Mouse (Mus musculus): Measurements from ENCODE around the gene Trrap.
A peak's percentile ranks its signal among the peaks of the same experiment; 100 is the strongest.
"Not testable (repeated sequence)": the region's sequence is repeated elsewhere in the genome, so short reads cannot be mapped to it uniquely, and the experiment has no call there.

The Trrap gene

GRCm38 (mm10) chr5:144767106-144767798, at the start of gene Trrap:
Gene Trrap (plus strand): TSS chr5:144767732.
- not testable (repeated sequence) for DNase-seq (ENCODE audit: low spot score in 2 of 2)

- DNase-seq (ENCODE audit: low spot score in 2 of 2), result peak; percentile 38 to 44
Observed at GRCm38 (mm10) chr5:144719781-144720180, 47.8 kb upstream of the Trrap start.

GRCm38 (mm10) chr5:144720281-144720680, 47.3 kb upstream of the Trrap start:
- DNase-seq (ENCODE audit: low spot score in 2 of 2), result peak in 1 of 2 experiments; percentile 49

- no peak for DNase-seq (ENCODE audit: low spot score in 2 of 2)
Observed at GRCm38 (mm10) chr5:144724926-144725325, 42.6 kb upstream of the Trrap start.

- DNase-seq (ENCODE audit: low spot score in 2 of 2), result no peak
Observed at GRCm38 (mm10) chr5:144725554-144725953, 42.0 kb upstream of the Trrap start.

GRCm38 (mm10) chr5:144727119-144727518, 40.4 kb upstream of the Trrap start:
- peak; percentile 87 to 90 for DNase-seq (ENCODE audit: low spot score in 2 of 2)

GRCm38 (mm10) chr5:144728237-144728636, 39.3 kb upstream of the Trrap start:
- DNase-seq (ENCODE audit: low spot score in 2 of 2), result no peak

- no peak for DNase-seq (ENCODE audit: low spot score in 2 of 2)
Observed at GRCm38 (mm10) chr5:144729216-144729615, 38.3 kb upstream of the Trrap start.

- DNase-seq (ENCODE audit: low spot score in 2 of 2), result peak; percentile 81 to 90
Observed at GRCm38 (mm10) chr5:144733953-144734352, 33.6 kb upstream of the Trrap start.

GRCm38 (mm10) chr5:144734949-144735348, 32.6 kb upstream of the Trrap start:
- peak; percentile 86 to 89 for DNase-seq (ENCODE audit: low spot score in 2 of 2)

GRCm38 (mm10) chr5:144737101-144737500, 30.4 kb upstream of the Trrap start:
- DNase-seq (ENCODE audit: low spot score in 2 of 2), result no peak

GRCm38 (mm10) chr5:144752432-144752831, 15.1 kb upstream of the Trrap start:
- no peak for DNase-seq (ENCODE audit: low spot score in 2 of 2)

GRCm38 (mm10) chr5:144753041-144753440, 14.5 kb upstream of the Trrap start:
- peak; percentile 87 to 91 for DNase-seq (ENCODE audit: low spot score in 2 of 2)

- no peak for DNase-seq (ENCODE audit: low spot score in 2 of 2)
Observed at GRCm38 (mm10) chr5:144755191-144755590, 12.3 kb upstream of the Trrap start.

- no peak for DNase-seq (ENCODE audit: low spot score in 2 of 2)
Observed at GRCm38 (mm10) chr5:144757402-144757801, 10.1 kb upstream of the Trrap start.

- peak; percentile 63 to 74 for DNase-seq (ENCODE audit: low spot score in 2 of 2)
Observed at GRCm38 (mm10) chr5:144758422-144758821, 9.1 kb upstream of the Trrap start.

- DNase-seq (ENCODE audit: low spot score in 2 of 2), result peak; percentile 87
Observed at GRCm38 (mm10) chr5:144761161-144761868, 6.2 kb upstream of the Trrap start, which contains the start of gene Tmem130. Gene Tmem130 (minus strand): TSS chr5:144761818.

- DNase-seq (ENCODE audit: low spot score in 2 of 2), result no peak
Observed at GRCm38 (mm10) chr5:144766026-144766425, 1.5 kb upstream of the Trrap start.

GRCm38 (mm10) chr5:144766646-144767045, 886 bp upstream of the Trrap start:
- no peak for DNase-seq (ENCODE audit: low spot score in 2 of 2)

GRCm38 (mm10) chr5:144767911-144768841, 644 bp downstream of the Trrap start:
- peak; percentile 89 to 90 for DNase-seq (ENCODE audit: low spot score in 2 of 2)

GRCm38 (mm10) chr5:144769067-144769482, 1.5 kb downstream of the Trrap start:
- DNase-seq (ENCODE audit: low spot score in 2 of 2), result no peak

GRCm38 (mm10) chr5:144773231-144773630, 5.7 kb downstream of the Trrap start:
- no peak for DNase-seq (ENCODE audit: low spot score in 2 of 2)
